Mouse (Mus musculus) MEL (cell line): ENCODE data around the gene Il34. TPM values are rescaled to one million over a fixed set of nuclear protein-coding genes. Genes with fewer than 3 reads are reported as not detected.

Experiments
- DNase-seq: peaks from one replicate; pipeline ENCODE4 v3.0.0; 2011; ENCODE audit warnings: low read depth, low spot score
- H3K27ac ChIP-seq: 2 replicates; pipeline ENCODE4 v1.5.1; 2012; ENCODE audit warnings: low read depth, mild to moderate bottlenecking, control low read depth, low read length, moderate library complexity; ENCODE audit not compliant: control insufficient read depth
- H3K27me3 ChIP-seq, 2 experiments: fragments of 150-350 bp in 1 of 2; sonication (generic) in 1 of 2; 2 replicates each; pipeline ENCODE4 v1.6.1; 2012; ENCODE audit warnings: low read length in 2 of 2, mild to moderate bottlenecking in 2 of 2, improper control_type of control experiment in 1 of 2, moderate library complexity in 1 of 2; ENCODE audit not compliant: insufficient read depth in 2 of 2, control insufficient read depth in 1 of 2
- H3K36me3 ChIP-seq, 2 experiments: 2 replicates each; pipeline ENCODE4 v1.6.1; 2012 to 2014; ENCODE audit warnings: low read length in 2 of 2, improper control_type of control experiment in 1 of 2, inconsistent platforms in 1 of 2, mild to moderate bottlenecking in 1 of 2; ENCODE audit not compliant: insufficient read depth in 2 of 2, control insufficient read depth in 1 of 2
- H3K4me1 ChIP-seq, 2 experiments: fragments of 150-350 bp in 1 of 2; sonication (generic) in 1 of 2; 2 replicates each; pipeline ENCODE4 v1.6.1; 2012; ENCODE audit warnings: low read length in 2 of 2, improper control_type of control experiment in 1 of 2, mild to moderate bottlenecking in 1 of 2; ENCODE audit not compliant: insufficient read depth in 2 of 2, control insufficient read depth in 1 of 2
- H3K4me3 ChIP-seq, 2 experiments: fragments of 150-350 bp in 1 of 2; sonication (generic) in 1 of 2; 2 replicates each; pipeline ENCODE4 v1.5.1; 2012; ENCODE audit warnings: low read depth in 2 of 2, low read length in 2 of 2, mild to moderate bottlenecking in 2 of 2, moderate library complexity in 2 of 2, control low read depth in 1 of 2, improper control_type of control experiment in 1 of 2; ENCODE audit not compliant: control insufficient read depth in 1 of 2, insufficient read depth in 1 of 2
- H3K79me2 ChIP-seq: 2 replicates; pipeline ENCODE4 v1.6.1; 2012; ENCODE audit warnings: mild to moderate bottlenecking, low read length, moderate library complexity; ENCODE audit not compliant: control insufficient read depth, poor library complexity, insufficient read depth
- H3K9ac ChIP-seq: 2 replicates; pipeline ENCODE4 v1.6.1; 2012; ENCODE audit warnings: low read depth, mild to moderate bottlenecking, control low read depth, low read length, moderate library complexity; ENCODE audit not compliant: control insufficient read depth, poor library complexity, severe bottlenecking
- H3K9me3 ChIP-seq: fragments of 150-350 bp; sonication (generic); replicated peaks from 2 replicates; pipeline ENCODE4 v1.6.1; 2012; ENCODE audit warnings: mild to moderate bottlenecking, low read length, improper control_type of control experiment, moderate library complexity; ENCODE audit not compliant: insufficient read depth
- BHLHE40 ChIP-seq: IDR thresholded peaks from 2 replicates; pipeline ENCODE4 v1.6.1; 2012; ENCODE audit warnings: low read depth, mild to moderate bottlenecking, inconsistent platforms, low read length, improper control_type of control experiment, borderline replicate concordance
- CHD2 ChIP-seq: IDR thresholded peaks from 2 replicates; pipeline ENCODE4 v1.6.1; 2011; ENCODE audit warnings: low read length, improper control_type of control experiment
- E2F4 ChIP-seq: IDR thresholded peaks from 2 replicates; pipeline ENCODE4 v1.6.1; 2011; ENCODE audit warnings: low read depth, low read length, improper control_type of control experiment, borderline replicate concordance
- EP300 ChIP-seq, 2 experiments: IDR thresholded peaks; 2 replicates each; pipeline ENCODE4 v1.6.1; 2011; ENCODE audit warnings: improper control_type of control experiment in 2 of 2, low read length in 2 of 2, low read depth in 1 of 2, mild to moderate bottlenecking in 1 of 2
- ETS1 ChIP-seq: IDR thresholded peaks from 2 replicates; pipeline ENCODE4 v1.6.1; 2012; ENCODE audit warnings: low read depth, mild to moderate bottlenecking, inconsistent platforms, low read length, improper control_type of control experiment, moderate library complexity
- GATA1 ChIP-seq: IDR thresholded peaks from 2 replicates; pipeline ENCODE4 v1.6.1; 2011; ENCODE audit warnings: low read depth, low read length, improper control_type of control experiment
- HCFC1 ChIP-seq: IDR thresholded peaks from 2 replicates; pipeline ENCODE4 v1.6.1; 2012; ENCODE audit warnings: low read depth, mild to moderate bottlenecking, inconsistent platforms, low read length, improper control_type of control experiment, moderate library complexity
- JUND ChIP-seq: IDR thresholded peaks from 2 replicates; pipeline ENCODE4 v1.6.1; 2011; ENCODE audit warnings: low read depth, mild to moderate bottlenecking, improper control_type of control experiment, low read length
- MAFK ChIP-seq: IDR thresholded peaks from 2 replicates; pipeline ENCODE4 v1.6.1; 2011; ENCODE audit warnings: low read depth, mild to moderate bottlenecking, low read length, improper control_type of control experiment, borderline replicate concordance
- MAX ChIP-seq: IDR thresholded peaks from 2 replicates; pipeline ENCODE4 v1.6.1; 2011; ENCODE audit warnings: low read length, improper control_type of control experiment
- MEF2A ChIP-seq: IDR thresholded peaks from 2 replicates; pipeline ENCODE4 v1.6.1; 2014; ENCODE audit warnings: low read depth, mild to moderate bottlenecking, inconsistent platforms, low read length, improper control_type of control experiment; ENCODE audit not compliant: poor library complexity, insufficient replicate concordance, severe bottlenecking; ENCODE audit errors: extremely low read depth
- MYB ChIP-seq: IDR thresholded peaks from 2 replicates; pipeline ENCODE4 v1.6.1; 2011; ENCODE audit warnings: mild to moderate bottlenecking, low read depth, low read length, improper control_type of control experiment
- NELFE ChIP-seq: IDR thresholded peaks from 2 replicates; pipeline ENCODE4 v1.6.1; 2011; ENCODE audit warnings: low read depth, low read length, improper control_type of control experiment
- POLR2A ChIP-seq, 2 experiments: IDR thresholded peaks; 2 replicates each; pipeline ENCODE4 v1.6.1; 2011 to 2012; ENCODE audit warnings: low read length in 2 of 2, mild to moderate bottlenecking in 2 of 2, control low read depth in 1 of 2, improper control_type of control experiment in 1 of 2, low read depth in 1 of 2, moderate library complexity in 1 of 2; ENCODE audit not compliant: control insufficient read depth in 1 of 2, insufficient read depth in 1 of 2, poor library complexity in 1 of 2
- RAD21 ChIP-seq: IDR thresholded peaks from 2 replicates; pipeline ENCODE4 v1.6.1; 2011; ENCODE audit warnings: mild to moderate bottlenecking, low read depth, low read length, improper control_type of control experiment
- RCOR1 ChIP-seq: IDR thresholded peaks from 2 replicates; pipeline ENCODE4 v1.6.1; 2012; ENCODE audit warnings: low read depth, mild to moderate bottlenecking, inconsistent platforms, low read length, improper control_type of control experiment
- SIN3A ChIP-seq: IDR thresholded peaks from 2 replicates; pipeline ENCODE4 v1.6.1; 2012; ENCODE audit warnings: low read length, improper control_type of control experiment, inconsistent platforms
- TAL1 ChIP-seq: IDR thresholded peaks from 2 replicates; pipeline ENCODE4 v1.6.1; 2012; ENCODE audit warnings: mild to moderate bottlenecking, inconsistent platforms, low read length, moderate library complexity, mixed read lengths
- USF1 ChIP-seq: IDR thresholded peaks from 2 replicates; pipeline ENCODE4 v1.6.1; 2014; ENCODE audit warnings: low read depth, mild to moderate bottlenecking, inconsistent platforms, low read length, improper control_type of control experiment, moderate library complexity
- ZC3H11A ChIP-seq: IDR thresholded peaks from 2 replicates; pipeline ENCODE4 v1.6.1; 2012; ENCODE audit warnings: low read depth, mild to moderate bottlenecking, inconsistent platforms, low read length, improper control_type of control experiment
- ZKSCAN1 ChIP-seq: IDR thresholded peaks from 2 replicates; pipeline ENCODE4 v1.6.1; 2012; ENCODE audit warnings: low read depth, mild to moderate bottlenecking, inconsistent platforms, low read length, improper control_type of control experiment, moderate library complexity
- ZMIZ1 ChIP-seq: IDR thresholded peaks from 2 replicates; pipeline ENCODE4 v1.6.1; 2012; ENCODE audit warnings: low read depth, mild to moderate bottlenecking, inconsistent platforms, low read length, improper control_type of control experiment, moderate library complexity
- ZNF384 ChIP-seq: IDR thresholded peaks from 2 replicates; pipeline ENCODE4 v1.6.1; 2012; ENCODE audit warnings: low read depth, mild to moderate bottlenecking, inconsistent platforms, low read length, improper control_type of control experiment
- polyA plus RNA-seq, 2 experiments: library from polyadenylated mRNA; stranded (reverse) in 1 of 2; unstranded in 1 of 2; fragments of >175 nt in 1 of 2; fragments of >200 nt in 1 of 2; gene quantifications; 2 replicates each; pipeline versions ENCODE4 v1.2.1 to v1.2.4; 2012; ENCODE audit warnings: low replicate concordance in 2 of 2, low read depth in 1 of 2; ENCODE audit not compliant: insufficient read length in 2 of 2, insufficient read depth in 1 of 2, missing spikeins in 1 of 2
- total RNA-seq: library from RNA; depleted of rRNA; stranded (reverse); fragments of 300-350 nt; gene quantifications from 2 replicates; pipeline ENCODE4 v1.2.3, GENCODE M21; 2012

Gene Il34
- total and polyA plus RNA-seq, 3 experiments = 0.12 to 0.18 TPM; not detected in 1

GRCm38 (mm10) chr8:110812349-110813080, 6.8 kb upstream of the Il34 start (continued):
- TF ChIP-seq GATA1 (peak; percentile 55), ZMIZ1 (no peak), ZC3H11A (no peak), ZNF384 (no peak), E2F4 (no peak), RAD21 (no peak), USF1 (no peak), TAL1 (no peak), POLR2A (IDR thresholded peaks at IDR 0.05; ENCODE audit: control insufficient read depth in 1 of 2, insufficient read depth in 1 of 2, low read depth in 1 of 2, low read length in 2 of 2, poor library complexity in 1 of 2) (no peak; a peak in 2 of 4 replicates), HCFC1 (no peak), MEF2A (peak; percentile 95), CHD2 (no peak), JUND (no peak), MYB (no peak), ETS1 (peak; percentile 61), NELFE (no peak), MAX (no peak), ZKSCAN1 (no peak)

DNA sequence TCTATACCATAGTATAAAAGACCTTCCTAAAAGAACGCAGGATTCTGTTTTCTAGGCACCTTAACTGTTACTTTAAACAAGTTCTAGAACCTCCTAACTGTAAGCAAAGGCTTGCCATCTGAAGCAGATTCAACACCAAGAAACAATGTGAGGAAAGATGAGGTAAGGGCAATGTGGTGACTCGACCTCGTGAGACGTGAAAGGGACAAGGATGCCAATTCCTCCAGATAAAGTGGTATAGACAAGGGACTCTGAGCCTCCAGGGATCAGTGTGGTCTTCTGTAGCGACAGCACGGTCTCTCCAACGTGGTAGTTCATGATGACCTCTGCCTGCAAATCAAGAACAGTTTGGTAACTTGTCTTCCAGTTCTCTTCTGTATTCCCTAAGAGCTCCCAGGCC, 6.1 kb upstream of the Il34 start:
- peak overlapping the region; percentile 16; the same call in 1 of the 2 replicates for H3K27ac ChIP-seq
- H3K36me3 ChIP-seq = peaks cover 30 to 43% of the 10 kb centered on the region in 2 experiments
- no peaks in the 10 kb centered on the region for H3K79me2 ChIP-seq
- no peak for DNase-seq
- no peaks in the 10 kb centered on the region for H3K9me3 ChIP-seq
- no peak overlapping the region for H3K9ac ChIP-seq
- TF ChIP-seq CHD2 = no peak
- no peak for TF ChIP-seq EP300 (IDR thresholded peaks at IDR 0.05; ENCODE audit: low read depth in 1 of 2, low read length in 2 of 2)
- no peak for TF ChIP-seq MEF2A
- TF ChIP-seq MAFK = no peak
- TF ChIP-seq NELFE = no peak
- no peak for TF ChIP-seq RCOR1
- no peak for TF ChIP-seq BHLHE40
- TF ChIP-seq ZNF384 = no peak
- no peak for TF ChIP-seq SIN3A
- TF ChIP-seq, all 39 proteins: peak for 0
- H3K27me3 ChIP-seq = no peaks in the 10 kb centered on the region
- H3K4me1 ChIP-seq = peaks cover 7 to 11% of the 10 kb centered on the region in 2 experiments
- H3K4me3 ChIP-seq = no peak overlapping the region
